Mouse (Mus musculus): Measurements from ENCODE around the gene 4933415A04Rik. TPM values are rescaled to one million over a fixed set of nuclear protein-coding genes. Genes with fewer than 3 reads are reported as not detected.

4933415A04Rik gene
- polyA plus RNA-seq, 1 experiment, result 0.81 TPM

DNA sequence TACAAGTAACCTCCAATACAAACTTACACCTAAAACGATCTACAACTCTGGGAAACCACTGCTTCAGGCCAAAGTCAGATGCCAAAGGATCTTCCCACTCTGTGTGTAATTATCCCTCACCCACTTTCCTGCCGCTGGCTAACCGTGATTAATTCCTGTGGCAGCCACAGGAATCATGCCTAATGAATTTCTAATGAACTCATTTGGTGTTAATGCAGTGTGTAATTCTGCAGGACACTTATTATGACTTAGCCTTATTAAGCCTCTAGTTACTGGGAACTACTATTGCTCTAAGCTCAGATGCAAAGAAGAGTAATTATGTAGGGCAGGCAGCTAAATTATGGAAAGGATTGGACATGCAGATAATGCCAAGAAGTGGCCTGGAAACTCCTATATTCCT is 21.6 kb downstream of the 4933415A04Rik start:
- Histone ChIP-seq H3K36me3 (ENCODE audit: control insufficient read depth, insufficient read depth, low read length) (no peaks in the 10 kb centered on the region), H3K4me3 (ENCODE audit: control insufficient read depth, insufficient read depth, low read length) (no peak overlapping the region), H3K27ac (ENCODE audit: control insufficient read depth, insufficient read depth, low read length) (no peak overlapping the region), H3K4me1 (replicated peaks; ENCODE audit: control insufficient read depth, insufficient read depth, low read length) (no peaks in the 10 kb centered on the region), H3K27me3 (ENCODE audit: control insufficient read depth, insufficient read depth, low read length) (no peaks in the 10 kb centered on the region)
- WGBS, result 91% methylated on average over 3 of the region's 3 CpGs
- TF ChIP-seq POLR2A (IDR thresholded peaks at IDR 0.05; ENCODE audit: control insufficient read depth, extremely low read depth, insufficient read depth, low read length, poor library complexity), result no peak
- no peak for TF ChIP-seq CTCF (IDR thresholded peaks at IDR 0.05; ENCODE audit: borderline replicate concordance, control insufficient read depth, extremely low read depth, insufficient read depth, low read length, poor library complexity)
- no peak for DNase-seq

DNA sequence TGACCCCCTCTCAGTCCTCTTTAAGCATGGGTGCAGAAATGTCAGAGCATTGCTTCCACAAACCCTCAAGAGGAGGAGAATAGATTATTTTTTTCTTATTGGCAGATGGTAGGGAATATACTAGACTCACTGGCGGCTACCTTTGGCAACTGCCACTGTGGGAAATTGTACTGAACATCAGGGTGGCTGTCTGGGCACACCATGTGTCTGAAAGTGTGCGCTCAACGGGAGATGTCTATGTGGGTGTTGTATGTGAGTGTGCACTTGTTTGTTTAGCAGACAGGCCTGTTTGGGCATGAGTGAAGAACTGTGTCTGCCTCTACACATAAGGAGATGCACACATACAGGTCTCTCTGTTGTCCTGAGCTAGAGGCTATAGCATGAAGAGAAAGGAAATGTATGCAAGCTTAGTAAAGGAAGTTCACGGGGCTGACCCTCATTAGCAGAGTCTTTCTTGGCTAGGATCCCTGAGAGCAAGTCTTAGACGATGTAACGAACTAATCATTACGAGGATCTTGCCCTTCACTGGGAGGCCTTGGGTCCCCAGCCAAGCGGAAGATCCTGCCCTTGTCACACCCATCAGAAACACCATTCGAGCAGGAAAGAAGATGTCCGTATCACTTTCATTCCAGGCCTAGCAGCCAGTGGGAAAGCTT is 23.3 kb downstream of the 4933415A04Rik start:
- 93% methylated on average over 10 of the region's 10 CpGs for WGBS
- H3K27ac ChIP-seq (ENCODE audit: control insufficient read depth, insufficient read depth, low read length), result no peak overlapping the region

DNA sequence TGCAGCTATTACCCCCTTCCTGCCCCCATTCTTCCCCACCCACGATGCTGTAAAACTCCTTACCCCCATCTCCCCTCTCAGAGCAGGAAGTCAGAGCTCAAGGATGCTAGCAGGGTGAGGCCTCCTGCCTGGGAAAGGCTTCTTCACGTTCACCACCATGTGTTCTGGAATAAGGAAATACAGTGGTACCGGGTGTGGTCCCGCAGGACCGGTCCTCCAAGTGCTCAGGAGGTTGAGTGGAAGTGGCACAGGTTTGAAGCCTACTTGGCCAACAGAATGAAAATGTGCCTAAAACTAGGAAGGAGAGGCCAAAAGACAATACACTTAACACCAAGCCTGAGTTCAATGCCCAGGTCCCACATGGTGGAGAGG is 23.8 kb downstream of the 4933415A04Rik start:
- Histone ChIP-seq H3K27me3 (ENCODE audit: control insufficient read depth, insufficient read depth, low read length) (no peaks in the 10 kb centered on the region), H3K4me1 (replicated peaks; ENCODE audit: control insufficient read depth, insufficient read depth, low read length) (no peaks in the 10 kb centered on the region), H3K36me3 (ENCODE audit: control insufficient read depth, insufficient read depth, low read length) (no peaks in the 10 kb centered on the region), H3K27ac (ENCODE audit: control insufficient read depth, insufficient read depth, low read length) (no peak overlapping the region), H3K4me3 (ENCODE audit: control insufficient read depth, insufficient read depth, low read length) (no peak overlapping the region)
- no peak for DNase-seq
- TF ChIP-seq POLR2A (IDR thresholded peaks at IDR 0.05; ENCODE audit: control insufficient read depth, extremely low read depth, insufficient read depth, low read length, poor library complexity) (no peak), CTCF (IDR thresholded peaks at IDR 0.05; ENCODE audit: borderline replicate concordance, control insufficient read depth, extremely low read depth, insufficient read depth, low read length, poor library complexity) (no peak)
- 80% methylated on average over 5 of the region's 5 CpGs for WGBS

More for the DNA sequence above, 23.3 kb downstream of the 4933415A04Rik start:
- DNase-seq, result no peak
- Histone ChIP-seq H3K36me3 (ENCODE audit: control insufficient read depth, insufficient read depth, low read length) (no peaks in the 10 kb centered on the region), H3K4me3 (ENCODE audit: control insufficient read depth, insufficient read depth, low read length) (no peak overlapping the region), H3K4me1 (replicated peaks; ENCODE audit: control insufficient read depth, insufficient read depth, low read length) (no peaks in the 10 kb centered on the region), H3K27me3 (ENCODE audit: control insufficient read depth, insufficient read depth, low read length) (no peaks in the 10 kb centered on the region)
- TF ChIP-seq CTCF (IDR thresholded peaks at IDR 0.05; ENCODE audit: borderline replicate concordance, control insufficient read depth, extremely low read depth, insufficient read depth, low read length, poor library complexity) (no peak), POLR2A (IDR thresholded peaks at IDR 0.05; ENCODE audit: control insufficient read depth, extremely low read depth, insufficient read depth, low read length, poor library complexity) (no peak)

DNA sequence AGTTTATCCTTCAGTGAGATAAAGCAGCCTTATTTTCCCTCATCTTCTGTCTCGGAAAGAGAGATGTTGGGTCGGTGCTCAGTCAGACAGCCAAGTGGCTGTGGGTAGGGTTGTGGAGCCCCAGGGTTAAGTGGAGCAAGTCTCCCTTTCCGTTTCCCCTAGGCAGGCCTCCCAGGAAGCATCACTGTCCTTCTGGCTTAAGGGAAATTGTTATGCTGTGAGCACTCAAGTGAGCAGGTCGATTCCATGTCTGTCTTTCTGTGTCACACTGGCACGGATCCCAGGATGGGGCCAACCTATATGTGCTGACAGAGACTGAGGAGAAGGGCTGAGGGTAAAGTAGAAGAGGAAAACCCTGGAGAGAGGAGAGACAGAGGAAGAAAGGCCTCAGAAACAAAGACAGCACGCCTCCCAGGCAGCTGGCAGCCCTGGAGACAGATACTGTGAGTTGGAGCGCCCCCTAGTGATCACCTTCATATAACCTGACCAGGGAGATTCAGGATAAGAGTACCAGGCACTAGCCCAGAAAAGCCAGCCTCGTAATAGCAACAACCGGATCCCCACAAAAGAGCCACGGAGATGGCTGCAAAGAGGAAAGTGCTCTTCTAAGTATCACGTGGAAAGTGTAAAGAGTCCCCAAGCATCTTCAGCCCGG is 26.1 kb downstream of the 4933415A04Rik start:
- no peak overlapping the region for H3K4me3 ChIP-seq (ENCODE audit: control insufficient read depth, insufficient read depth, low read length)
- H3K36me3 ChIP-seq (ENCODE audit: control insufficient read depth, insufficient read depth, low read length), result no peaks in the 10 kb centered on the region
- TF ChIP-seq CTCF (IDR thresholded peaks at IDR 0.05; ENCODE audit: borderline replicate concordance, control insufficient read depth, extremely low read depth, insufficient read depth, low read length, poor library complexity), result peak; percentile 71; the same call in 1 of the 2 replicates
- no peak for TF ChIP-seq POLR2A (IDR thresholded peaks at IDR 0.05; ENCODE audit: control insufficient read depth, extremely low read depth, insufficient read depth, low read length, poor library complexity)
- peak; percentile 72 for DNase-seq
- no peaks in the 10 kb centered on the region for H3K27me3 ChIP-seq (ENCODE audit: control insufficient read depth, insufficient read depth, low read length)
- WGBS, result 44% methylated on average over 12 of the region's 12 CpGs
- no peaks in the 10 kb centered on the region; the same call in 1 of the 2 replicates for H3K4me1 ChIP-seq (replicated peaks; ENCODE audit: control insufficient read depth, insufficient read depth, low read length)
- no peak overlapping the region for H3K27ac ChIP-seq (ENCODE audit: control insufficient read depth, insufficient read depth, low read length)

DNA sequence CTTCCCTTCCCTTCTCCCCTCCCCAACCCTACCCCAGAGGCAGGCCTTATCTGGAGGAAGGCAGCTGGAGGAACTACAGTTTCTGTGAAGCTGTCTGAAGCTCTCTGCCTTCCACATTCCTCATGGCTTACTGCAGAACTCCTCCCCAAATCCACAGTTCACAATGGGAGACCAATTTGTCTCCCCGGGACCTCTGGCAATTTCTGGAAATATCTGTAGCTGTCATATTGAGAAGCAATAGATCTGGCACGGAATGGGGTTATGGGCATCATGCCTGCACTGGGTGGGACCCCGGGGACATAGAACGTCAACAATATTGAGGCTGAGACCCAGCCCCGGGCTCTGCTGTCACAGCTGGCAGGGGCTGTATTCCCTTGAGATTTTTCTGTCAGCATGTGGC is 31.1 kb downstream of the 4933415A04Rik start:
- 94% methylated on average over 5 of the region's 5 CpGs for WGBS
- no peak for DNase-seq

GRCm38 (mm10) chr11:43618403-43618802 is 31.6 kb downstream of the 4933415A04Rik start:
- H3K27ac ChIP-seq (ENCODE audit: control insufficient read depth, insufficient read depth, low read length), result no peak overlapping the region
- H3K36me3 ChIP-seq (ENCODE audit: control insufficient read depth, insufficient read depth, low read length), result no peaks in the 10 kb centered on the region
- TF ChIP-seq CTCF (IDR thresholded peaks at IDR 0.05; ENCODE audit: borderline replicate concordance, control insufficient read depth, extremely low read depth, insufficient read depth, low read length, poor library complexity), result no peak
- TF ChIP-seq POLR2A (IDR thresholded peaks at IDR 0.05; ENCODE audit: control insufficient read depth, extremely low read depth, insufficient read depth, low read length, poor library complexity), result no peak
- DNase-seq, result no peak
- H3K4me1 ChIP-seq (replicated peaks; ENCODE audit: control insufficient read depth, insufficient read depth, low read length), result no peaks in the 10 kb centered on the region; the same call in 1 of the 2 replicates
- WGBS, result 94% methylated on average over 7 of the region's 7 CpGs
- H3K27me3 ChIP-seq (ENCODE audit: control insufficient read depth, insufficient read depth, low read length), result no peaks in the 10 kb centered on the region
- H3K4me3 ChIP-seq (ENCODE audit: control insufficient read depth, insufficient read depth, low read length), result no peak overlapping the region

More for the DNA sequence above, 31.1 kb downstream of the 4933415A04Rik start:
- no peaks in the 10 kb centered on the region for H3K27me3 ChIP-seq (ENCODE audit: control insufficient read depth, insufficient read depth, low read length)
- H3K4me3 ChIP-seq (ENCODE audit: control insufficient read depth, insufficient read depth, low read length), result no peak overlapping the region
- H3K27ac ChIP-seq (ENCODE audit: control insufficient read depth, insufficient read depth, low read length), result no peak overlapping the region
- H3K4me1 ChIP-seq (replicated peaks; ENCODE audit: control insufficient read depth, insufficient read depth, low read length), result no peaks in the 10 kb centered on the region; the same call in 1 of the 2 replicates
- TF ChIP-seq CTCF (IDR thresholded peaks at IDR 0.05; ENCODE audit: borderline replicate concordance, control insufficient read depth, extremely low read depth, insufficient read depth, low read length, poor library complexity) (no peak), POLR2A (IDR thresholded peaks at IDR 0.05; ENCODE audit: control insufficient read depth, extremely low read depth, insufficient read depth, low read length, poor library complexity) (no peak)
- no peaks in the 10 kb centered on the region for H3K36me3 ChIP-seq (ENCODE audit: control insufficient read depth, insufficient read depth, low read length)

All from thymus, adult 2 months (tissue).